Mouse (Mus musculus): ENCODE measurements around the gene Ucp3. TPM values are rescaled to one million over a fixed set of nuclear protein-coding genes. Genes with fewer than 3 reads are reported as not detected.

Ucp3 gene
- polyA plus RNA-seq, 1 experiment from 2014 or later, result not detected

- Histone ChIP-seq H3K27me3 (ENCODE audit: control insufficient read depth, insufficient read depth, low read length) (no peaks in the 10 kb centered on the region), H3K9ac (replicated peaks; ENCODE audit: low read depth, low read length) (no peak overlapping the region), H3K4me3 (ENCODE audit: low read depth, low read length) (no peak overlapping the region), H3K4me1 (ENCODE audit: control insufficient read depth, insufficient read depth, low read length) (no peaks in the 10 kb centered on the region), H3K4me2 (ENCODE audit: low read depth, low read length) (no peak overlapping the region), H3K36me3 (ENCODE audit: control insufficient read depth, insufficient read depth, low read length) (0 out of 2 replicates have a peak, but pooled peaks cover 2% of the 10 kb centered on the region), H3K27ac (ENCODE audit: low read depth, low read length) (no peak overlapping the region), H3K9me3 (ENCODE audit: control insufficient read depth, low read length) (no peaks in the 10 kb centered on the region)
- WGBS, result 78% methylated on average over 6 of the region's 6 CpGs
- no peak for ATAC-seq (ENCODE audit: low read depth)
These were observed 28.4 kb downstream of the Ucp3 start for GRCm38 (mm10) chr7:100501027-100501843.

DNA sequence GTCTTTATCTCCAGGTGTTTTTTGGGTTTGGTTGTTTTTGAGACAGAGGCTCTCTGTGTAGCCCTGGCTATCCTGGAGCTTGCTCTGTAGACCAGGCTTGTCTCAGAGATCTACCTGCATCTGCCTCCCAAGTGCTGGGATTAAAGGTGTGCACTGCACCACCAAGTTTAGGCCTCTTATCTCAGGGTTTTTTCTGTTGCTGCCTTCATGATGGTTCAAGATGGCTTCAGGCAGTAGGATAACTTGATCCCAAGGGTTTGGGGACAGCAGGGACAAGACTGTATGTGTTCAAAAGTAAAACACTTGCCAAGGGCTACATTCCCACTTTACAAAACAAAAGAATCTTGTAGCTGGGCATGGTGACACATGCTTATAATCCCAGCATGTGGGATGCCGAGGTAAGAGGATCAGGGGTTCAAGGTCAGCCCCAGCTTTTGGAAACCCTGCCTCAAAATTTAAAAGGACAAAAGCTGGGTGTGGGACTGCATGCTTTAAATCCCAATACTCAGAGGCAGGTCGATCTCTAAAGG, 29.1 kb downstream of the Ucp3 start:
- Histone ChIP-seq H3K9ac (replicated peaks; ENCODE audit: low read depth, low read length) (no peak overlapping the region), H3K27me3 (ENCODE audit: control insufficient read depth, insufficient read depth, low read length) (no peaks in the 10 kb centered on the region), H3K36me3 (ENCODE audit: control insufficient read depth, insufficient read depth, low read length) (0 out of 2 replicates have a peak, but pooled peaks cover 2% of the 10 kb centered on the region), H3K4me1 (ENCODE audit: control insufficient read depth, insufficient read depth, low read length) (no peaks in the 10 kb centered on the region), H3K4me3 (ENCODE audit: low read depth, low read length) (no peak overlapping the region), H3K9me3 (ENCODE audit: control insufficient read depth, low read length) (no peaks in the 10 kb centered on the region), H3K4me2 (ENCODE audit: low read depth, low read length) (no peak overlapping the region), H3K27ac (ENCODE audit: low read depth, low read length) (no peak overlapping the region)
- no peak for ATAC-seq (ENCODE audit: low read depth)
- WGBS, result 62% methylated on average over 2 of the region's 2 CpGs

DNA sequence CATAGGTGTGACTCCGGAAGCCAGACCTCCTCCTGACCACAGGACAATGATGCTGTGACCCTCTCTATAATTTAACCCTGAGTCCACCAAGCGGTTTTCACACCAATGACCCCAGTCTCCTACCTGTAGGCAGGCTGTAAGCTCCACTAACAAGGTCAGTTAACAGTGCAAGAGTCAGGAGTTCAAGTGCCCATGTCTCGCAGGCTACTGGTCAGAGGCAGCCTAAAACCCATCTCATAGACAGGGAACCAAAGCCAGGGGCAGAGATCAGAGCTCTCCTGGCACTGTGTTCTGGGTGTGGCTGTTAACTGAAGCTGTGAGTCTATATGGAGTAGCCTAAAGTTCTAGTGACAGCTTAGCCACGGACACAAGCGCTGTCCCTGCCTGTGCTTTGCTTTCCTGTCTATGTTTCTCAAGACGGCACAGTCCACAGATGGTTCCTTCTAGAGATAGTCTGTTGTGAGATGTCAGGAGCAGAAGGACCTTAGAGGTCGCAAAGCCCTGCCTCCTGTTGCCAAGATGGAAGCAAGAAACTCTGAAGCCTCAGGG, 29.7 kb downstream of the Ucp3 start:
- no peak for ATAC-seq (ENCODE audit: low read depth)
- H3K4me3 ChIP-seq (ENCODE audit: low read depth, low read length), result no peak overlapping the region
- H3K4me1 ChIP-seq (ENCODE audit: control insufficient read depth, insufficient read depth, low read length), result no peaks in the 10 kb centered on the region
- no peak overlapping the region for H3K4me2 ChIP-seq (ENCODE audit: low read depth, low read length)
- H3K9ac ChIP-seq (replicated peaks; ENCODE audit: low read depth, low read length), result no peak overlapping the region
- no peak overlapping the region for H3K27ac ChIP-seq (ENCODE audit: low read depth, low read length)
- H3K27me3 ChIP-seq (ENCODE audit: control insufficient read depth, insufficient read depth, low read length), result no peaks in the 10 kb centered on the region
- 83% methylated on average over 7 of the region's 7 CpGs for WGBS
- H3K36me3 ChIP-seq (ENCODE audit: control insufficient read depth, insufficient read depth, low read length), result 0 out of 2 replicates have a peak, but pooled peaks cover 2% of the 10 kb centered on the region
- H3K9me3 ChIP-seq (ENCODE audit: control insufficient read depth, low read length), result no peaks in the 10 kb centered on the region

- Histone ChIP-seq H3K27me3 (ENCODE audit: control insufficient read depth, insufficient read depth, low read length) (no peaks in the 10 kb centered on the region), H3K36me3 (ENCODE audit: control insufficient read depth, insufficient read depth, low read length) (0 out of 2 replicates have a peak, but pooled peaks cover 2% of the 10 kb centered on the region), H3K4me3 (ENCODE audit: low read depth, low read length) (no peak overlapping the region), H3K9me3 (ENCODE audit: control insufficient read depth, low read length) (no peaks in the 10 kb centered on the region), H3K27ac (ENCODE audit: low read depth, low read length) (no peak overlapping the region), H3K4me2 (ENCODE audit: low read depth, low read length) (no peak overlapping the region), H3K4me1 (ENCODE audit: control insufficient read depth, insufficient read depth, low read length) (no peaks in the 10 kb centered on the region), H3K9ac (replicated peaks; ENCODE audit: low read depth, low read length) (no peak overlapping the region)
- WGBS, result 84% methylated on average over 5 of the region's 5 CpGs
- no peak for ATAC-seq (ENCODE audit: low read depth)
These were observed 30.3 kb downstream of the Ucp3 start for GRCm38 (mm10) chr7:100503076-100503475.

DNA sequence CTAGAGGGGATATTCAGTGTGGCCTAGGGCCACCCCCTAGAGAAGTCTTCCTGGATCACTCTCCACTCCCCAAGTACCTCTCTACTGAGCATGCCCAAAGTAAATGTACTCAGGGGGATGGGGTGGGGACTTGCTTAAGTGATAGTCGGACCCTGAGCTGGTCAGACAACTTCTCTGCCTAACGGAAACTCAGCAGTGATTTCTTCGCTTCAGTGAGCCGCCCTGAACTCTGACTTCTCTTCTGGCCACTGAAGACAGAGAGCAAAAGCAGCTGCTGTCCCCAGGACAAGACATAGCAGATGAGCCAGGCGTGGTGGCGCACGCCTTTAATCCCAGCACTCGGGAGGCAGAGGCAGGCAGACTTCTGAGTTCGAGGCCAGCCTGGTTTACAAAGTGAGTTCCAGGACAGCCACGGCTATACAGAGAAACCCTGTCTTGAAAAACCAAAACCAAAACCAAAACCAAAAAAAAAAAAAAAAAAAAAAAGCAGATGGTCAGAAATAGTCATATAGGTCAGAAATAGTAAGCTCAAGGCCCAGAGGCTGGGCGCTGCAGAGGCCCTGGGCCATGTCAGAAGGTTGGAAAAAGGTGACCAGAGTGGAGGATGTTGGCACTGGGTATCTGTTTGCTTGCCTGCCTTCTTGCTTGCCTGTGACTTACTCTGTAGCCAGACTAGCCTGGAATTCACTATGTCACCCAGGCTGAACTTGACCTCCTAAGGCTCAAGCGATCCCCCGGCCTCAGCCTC, 32.1 kb downstream of the Ucp3 start:
- Histone ChIP-seq H3K9me3 (ENCODE audit: control insufficient read depth, low read length) (no peaks in the 10 kb centered on the region), H3K27me3 (ENCODE audit: control insufficient read depth, insufficient read depth, low read length) (no peaks in the 10 kb centered on the region), H3K9ac (replicated peaks; ENCODE audit: low read depth, low read length) (no peak overlapping the region), H3K4me2 (ENCODE audit: low read depth, low read length) (no peak overlapping the region), H3K4me1 (ENCODE audit: control insufficient read depth, insufficient read depth, low read length) (no peaks in the 10 kb centered on the region), H3K27ac (ENCODE audit: low read depth, low read length) (no peak overlapping the region), H3K4me3 (ENCODE audit: low read depth, low read length) (no peak overlapping the region), H3K36me3 (ENCODE audit: control insufficient read depth, insufficient read depth, low read length) (no peaks in the 10 kb centered on the region)
- WGBS, result 88% methylated on average over 13 of the region's 13 CpGs
- no peak for ATAC-seq (ENCODE audit: low read depth)

GRCm38 (mm10) chr7:100506494-100506893, 33.7 kb downstream of the Ucp3 start:
- H3K4me1 ChIP-seq (ENCODE audit: control insufficient read depth, insufficient read depth, low read length), result no peaks in the 10 kb centered on the region
- no peak overlapping the region for H3K4me2 ChIP-seq (ENCODE audit: low read depth, low read length)
- H3K4me3 ChIP-seq (ENCODE audit: low read depth, low read length), result no peak overlapping the region
- no peaks in the 10 kb centered on the region for H3K36me3 ChIP-seq (ENCODE audit: control insufficient read depth, insufficient read depth, low read length)
- no peaks in the 10 kb centered on the region for H3K27me3 ChIP-seq (ENCODE audit: control insufficient read depth, insufficient read depth, low read length)
- H3K9ac ChIP-seq (replicated peaks; ENCODE audit: low read depth, low read length), result no peak overlapping the region
- no peaks in the 10 kb centered on the region for H3K9me3 ChIP-seq (ENCODE audit: control insufficient read depth, low read length)
- no peak overlapping the region for H3K27ac ChIP-seq (ENCODE audit: low read depth, low read length)
- 73% methylated on average over 4 of the region's 4 CpGs for WGBS
- ATAC-seq (ENCODE audit: low read depth), result no peak

DNA sequence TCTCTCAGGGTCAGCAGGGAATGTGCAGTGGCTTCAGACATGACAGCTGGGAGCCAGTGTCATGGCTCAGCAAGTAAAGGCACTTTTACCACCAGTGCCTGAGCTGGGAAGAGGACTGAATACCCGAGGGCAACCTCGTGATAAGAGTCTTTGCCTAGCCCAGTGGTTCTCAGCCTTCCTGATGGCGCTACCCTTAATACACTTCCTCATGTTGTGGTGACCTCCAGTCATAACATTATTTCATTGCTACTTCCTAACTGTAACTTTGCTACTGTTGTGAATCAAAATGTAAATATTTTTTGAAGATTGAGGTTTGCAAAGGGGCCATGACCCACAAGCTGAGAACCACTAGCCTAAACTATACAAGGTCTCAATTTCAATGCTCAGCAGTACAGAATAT, 35.9 kb downstream of the Ucp3 start:
- no peak overlapping the region for H3K4me2 ChIP-seq (ENCODE audit: low read depth, low read length)
- no peak for ATAC-seq (ENCODE audit: low read depth)
- no peaks in the 10 kb centered on the region for H3K27me3 ChIP-seq (ENCODE audit: control insufficient read depth, insufficient read depth, low read length)
- no peaks in the 10 kb centered on the region for H3K36me3 ChIP-seq (ENCODE audit: control insufficient read depth, insufficient read depth, low read length)
- no peak overlapping the region for H3K9ac ChIP-seq (replicated peaks; ENCODE audit: low read depth, low read length)
- WGBS, result 43% methylated on average over 3 of the region's 3 CpGs
- no peak overlapping the region for H3K4me3 ChIP-seq (ENCODE audit: low read depth, low read length)
- no peaks in the 10 kb centered on the region for H3K4me1 ChIP-seq (ENCODE audit: control insufficient read depth, insufficient read depth, low read length)
- no peaks in the 10 kb centered on the region for H3K9me3 ChIP-seq (ENCODE audit: control insufficient read depth, low read length)
- H3K27ac ChIP-seq (ENCODE audit: low read depth, low read length), result no peak overlapping the region

- Histone ChIP-seq H3K36me3 (ENCODE audit: control insufficient read depth, insufficient read depth, low read length) (no peaks in the 10 kb centered on the region), H3K27ac (ENCODE audit: low read depth, low read length) (no peak overlapping the region), H3K4me3 (ENCODE audit: low read depth, low read length) (no peak overlapping the region), H3K9me3 (ENCODE audit: control insufficient read depth, low read length) (no peaks in the 10 kb centered on the region), H3K4me1 (ENCODE audit: control insufficient read depth, insufficient read depth, low read length) (no peaks in the 10 kb centered on the region), H3K9ac (replicated peaks; ENCODE audit: low read depth, low read length) (no peak overlapping the region), H3K4me2 (ENCODE audit: low read depth, low read length) (no peak overlapping the region), H3K27me3 (ENCODE audit: control insufficient read depth, insufficient read depth, low read length) (no peaks in the 10 kb centered on the region)
- ATAC-seq (ENCODE audit: low read depth), result no peak
- WGBS, result 89% methylated on average over 8 of the region's 8 CpGs
These were observed 38.8 kb downstream of the Ucp3 start for GRCm38 (mm10) chr7:100511602-100512001.
